Comparison of ENCODE assay signal across 13 mouse cellular contexts in the genomic region with DNA sequence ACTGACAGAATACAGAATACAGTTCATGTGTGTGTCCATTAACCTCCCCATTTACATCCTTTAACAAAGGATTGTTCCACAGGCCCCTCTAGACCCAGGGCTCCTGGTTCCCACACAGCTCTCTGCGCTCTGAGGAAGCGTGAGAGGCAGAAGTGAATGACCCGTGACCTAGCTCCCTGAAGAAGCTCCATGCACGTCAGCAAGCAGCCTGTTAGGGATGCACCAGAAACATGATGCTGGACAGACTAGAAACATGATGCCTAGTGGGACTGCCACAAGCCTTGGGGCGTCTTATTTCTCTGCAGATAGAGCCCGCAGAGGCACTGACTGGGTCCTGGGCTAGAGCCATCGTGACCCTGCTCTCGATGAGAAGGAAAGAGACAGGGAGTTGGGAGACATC. TPM values are rescaled to one million over a fixed set of nuclear protein-coding genes. Genes with fewer than 3 reads are reported as not detected.
DNase-seq lines count a peak whose midpoint lies in the region; ATAC-seq and TF ChIP-seq lines count a peak whose summit lies in the region.
"Had no signal": no experiment of that assay in that cellular context is flagged by ENCODE, and none has a peak within 500 bp of the region (broad histone marks: within the 10 kb centered on the region; RNA-seq: fewer than 3 reads in every experiment).

No protein-coding gene starts in this region.

- TF ChIP-seq POLR2A in cerebellum, adult 2 months (IDR thresholded peaks at IDR 0.05; ENCODE audit: borderline replicate concordance, insufficient read depth, low read length) = no peak

- peak overlapping the region; percentile 18 for H3K9ac ChIP-seq in kidney, embryonic 14.5 days (ENCODE audit: low read depth, low read length)
- H3K9ac ChIP-seq in neural tube, embryonic 13.5 days = peak overlapping the region; percentile 43; the same call in 1 of the 2 replicates
- H3K9ac ChIP-seq: heart, embryonic 15.5 days; liver, embryonic 14.5 days had no signal

- no peak overlapping the region for H3K4me2 ChIP-seq in kidney, embryonic 14.5 days (replicated peaks; ENCODE audit: low read depth, low read length)
- H3K4me2 ChIP-seq in neural tube, embryonic 13.5 days = no peak overlapping the region
- H3K4me2 ChIP-seq: heart, embryonic 15.5 days had no signal

- no peak for TF ChIP-seq CTCF in cerebellum, adult 2 months (IDR thresholded peaks at IDR 0.05; ENCODE audit: borderline replicate concordance, insufficient read depth, low read depth, low read length)

- H3K4me1 ChIP-seq in cerebellum, adult 2 months (ENCODE audit: control insufficient read depth, insufficient read depth, low read length) = peaks cover 79% of the 10 kb centered on the region
- H3K4me1 ChIP-seq in kidney, embryonic 14.5 days (ENCODE audit: control insufficient read depth, insufficient read depth, low read length) = peaks cover 30% of the 10 kb centered on the region
- H3K4me1 ChIP-seq in neural tube, embryonic 13.5 days (replicated peaks) = peaks cover 37% of the 10 kb centered on the region

- peak overlapping the region; percentile 42 for H3K27ac ChIP-seq in cerebellum, adult 2 months (ENCODE audit: insufficient read depth, low read length)
- H3K27ac ChIP-seq in kidney, embryonic 14.5 days (ENCODE audit: low read depth, low read length) = peak overlapping the region; percentile 62; the same call in 1 of the 2 replicates
- peak overlapping the region; percentile 61; the same call in 1 of the 2 replicates for H3K27ac ChIP-seq in neural tube, embryonic 13.5 days (replicated peaks)
- H3K27ac ChIP-seq: heart, embryonic 15.5 days; liver, embryonic 14.5 days had no signal

- H3K9me3 ChIP-seq in kidney, embryonic 14.5 days (ENCODE audit: control insufficient read depth, low read length) = no peaks in the 10 kb centered on the region
- no peaks in the 10 kb centered on the region for H3K9me3 ChIP-seq in neural tube, embryonic 13.5 days
- H3K9me3 ChIP-seq: heart, embryonic 15.5 days had no signal

- H3K27me3 ChIP-seq in cerebellum, adult 2 months (ENCODE audit: control insufficient read depth, insufficient read depth, low read length) = no peaks in the 10 kb centered on the region
- no peaks in the 10 kb centered on the region for H3K27me3 ChIP-seq in kidney, embryonic 14.5 days (ENCODE audit: control insufficient read depth, insufficient read depth, low read length)
- H3K27me3 ChIP-seq in neural tube, embryonic 13.5 days = no peaks in the 10 kb centered on the region

- peaks cover 18% of the 10 kb centered on the region for H3K36me3 ChIP-seq in kidney, embryonic 14.5 days (ENCODE audit: control insufficient read depth, insufficient read depth, low read length)
- peaks cover 53% of the 10 kb centered on the region for H3K36me3 ChIP-seq in neural tube, embryonic 13.5 days
- H3K36me3 ChIP-seq: heart, embryonic 15.5 days had no signal

- peak; percentile 27 to 47 for DNase-seq in cerebellum, adult 2 months
- no peak for DNase-seq in cerebellum, postnatal 10 days
- DNase-seq in kidney, postnatal 4 days = no peak
- DNase-seq in neural tube, embryonic 10.5 days (ENCODE audit: extremely low spot score, low spot score) = no peak
- DNase-seq in right cerebral cortex, postnatal 10 days (ENCODE audit: low spot score in 2 of 2) = no peak
- no peak for DNase-seq in layer of hippocampus, postnatal 36 days
- DNase-seq: kidney, postnatal 14 days; right cerebral cortex, postnatal 14 days; thymus, adult 18-20 months had no signal

- peak; percentile 79 for ATAC-seq in kidney, embryonic 14.5 days (ENCODE audit: low FRiP score, low TSS enrichment)
- no peak for ATAC-seq in neural tube, embryonic 13.5 days (ENCODE audit: low read depth)

- no peak overlapping the region for H3K4me3 ChIP-seq in cerebellum, adult 2 months (replicated peaks; ENCODE audit: insufficient read depth, low read depth, low read length)
- H3K4me3 ChIP-seq in kidney, embryonic 14.5 days (ENCODE audit: low read length) = no peak overlapping the region
- H3K4me3 ChIP-seq in neural tube, embryonic 13.5 days = no peak overlapping the region
- H3K4me3 ChIP-seq: heart, embryonic 15.5 days had no signal

- 58% methylated on average over 8 of the region's 8 CpGs for WGBS in cerebellum, adult 2 months
- WGBS in kidney, embryonic 14.5 days = 31% methylated on average over 8 of the region's 8 CpGs
- 43% methylated on average over 8 of the region's 8 CpGs for WGBS in neural tube, embryonic 13.5 days

RNA-seq across cellular contexts. Expression of gene Trim62, which starts 23.4 kb away (rescaled TPM):
- 107 and 129 TPM in 2 replicates for polyA plus RNA-seq in cerebellum, adult 2 months (2012; rRNA removed)
- 7.3 and 11.0 TPM in 2 replicates for polyA plus RNA-seq in kidney, embryonic 14.5 days (2014; fragmentation: Nextera tagmentation; extraction: Ambion mirVana)
- 21.4 and 23.4 TPM in 2 replicates for polyA plus RNA-seq in neural tube, embryonic 13.5 days (2015; fragmentation: Nextera tagmentation; extraction: Ambion mirVana)
- total RNA-seq in layer of hippocampus, postnatal 36 days (2021) = 10 to 100 TPM; 13.9 to 14.2 TPM

RNA-seq across cellular contexts. Expression of gene Azin2, which starts 55.5 kb away (rescaled TPM):
- 64.6 TPM in 2 replicates for polyA plus RNA-seq in cerebellum, adult 2 months (2012; rRNA removed)
- 16.0 and 17.0 TPM in 2 replicates for polyA plus RNA-seq in kidney, embryonic 14.5 days (2014; fragmentation: Nextera tagmentation; extraction: Ambion mirVana)
- polyA plus RNA-seq in neural tube, embryonic 13.5 days (2015; fragmentation: Nextera tagmentation; extraction: Ambion mirVana) = 14.3 and 16.9 TPM in 2 replicates
- total RNA-seq in layer of hippocampus, postnatal 36 days (2021) = 10 to 100 TPM; 38.7 to 39.5 TPM

Comparison
In these comparisons a context has a peak if more than half of its experiments do, and no peak if none do; other contexts are left out.
1. DNase-seq: peak in cerebellum, adult 2 months (2 of 2); none in cerebellum, postnatal 10 days (0 of 2), kidney, postnatal 4 days (0 of 2), neural tube, embryonic 10.5 days (single experiment), right cerebral cortex, postnatal 10 days (0 of 2) and layer of hippocampus, postnatal 36 days (0 of 2).
2. Peak in every context shown above with its lines, with median percentiles within 50 percentile points of each other: H3K27ac ChIP-seq.